1 mouse cellular context compared by ENCODE assay signal in genomic region chr6:48594043-48594738, GRCm38 (mm10).
TF ChIP-seq lines count a peak whose summit lies in the region.

No protein-coding gene starts in this region.

TF ChIP-seq in CH12.LX, 34 proteins besides CTCF, POLR2A, EP300 and RAD21:
- TF ChIP-seq SMC3 (IDR thresholded peaks at IDR 0.05; ENCODE audit: low read depth, low read length) (no peak), NRF1 (IDR thresholded peaks at IDR 0.05; ENCODE audit: low read depth, low read length) (peak; percentile 63), ZMIZ1 (IDR thresholded peaks at IDR 0.05; ENCODE audit: low read depth, low read length) (0 out of 2 replicates have a peak, but pooled peaks have one; percentile 7)
